Mouse (Mus musculus) pancreas, adult 10 weeks (tissue): ENCODE measurements around the gene Odam. TPM values are rescaled to one million over a fixed set of nuclear protein-coding genes. Genes with fewer than 3 reads are reported as not detected.

Experiments
- polyA plus RNA-seq: library from polyadenylated mRNA; stranded (reverse); fragments of 350-450 nt; fragmentation: Illumina TruSeq; extraction: RNeasy Lipid Tissue Mini Kit (QIAGEN cat#74804); gene quantifications from one replicate; pipeline ENCODE4 v1.2.3, GENCODE M21; 2015; ENCODE audit warnings: low read depth, low replicate concordance; ENCODE audit not compliant: insufficient read depth

Gene Odam
- not detected for polyA plus RNA-seq

DNA sequence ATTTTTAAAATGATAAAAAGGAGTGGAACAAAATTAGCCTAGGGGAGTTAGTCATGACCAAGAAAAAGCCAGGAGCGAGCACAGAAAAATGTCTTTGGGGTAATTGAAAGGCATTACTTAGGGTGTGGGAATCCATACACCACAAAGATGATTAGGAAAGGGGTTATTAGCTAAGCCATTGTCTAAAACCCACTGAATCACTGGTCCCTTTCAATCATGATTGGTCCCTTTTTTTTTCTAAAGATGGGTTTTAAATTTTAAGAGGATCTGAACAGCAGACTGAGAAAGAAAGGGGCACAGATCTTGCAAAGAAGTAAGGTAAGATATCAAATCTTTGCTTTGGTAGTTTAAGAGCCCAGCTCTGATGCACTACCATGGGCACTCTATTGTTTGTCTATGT is at the start of gene Odam:
Gene Odam, plus strand, starts transcription at position 301 of the 400 bp plus-strand sequence.

DNA sequence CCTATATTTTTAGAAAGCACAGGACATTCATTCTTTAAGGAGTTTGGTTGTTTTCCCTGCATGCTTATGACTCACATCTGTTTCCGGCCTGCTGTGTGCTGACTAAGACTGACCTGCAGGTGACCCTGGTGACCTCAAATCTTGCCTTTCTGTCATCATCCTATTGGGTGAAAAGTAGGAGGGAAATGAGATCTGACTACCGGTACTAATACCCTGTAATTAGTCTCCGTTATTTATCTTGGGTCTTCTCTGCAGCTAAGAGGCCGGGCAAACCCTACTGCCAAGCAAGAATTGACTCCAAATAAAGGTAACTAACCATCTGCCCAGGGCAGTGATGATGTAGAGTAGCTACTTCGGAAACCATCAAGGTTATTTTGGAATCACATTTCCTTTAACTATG is 40.5 kb downstream of the Odam start, which contains the start of gene Csn3:
Gene Csn3, plus strand, starts transcription at position 208 of the 400 bp plus-strand sequence.

Other genes with a start within 250 kb of the Odam start
- not detected for gene Csn1s1, start 218.8 kb upstream of the Odam start, polyA plus RNA-seq
- gene Csn2, start 185.4 kb upstream of the Odam start, polyA plus RNA-seq: not detected
- not detected for gene Csn1s2a, start 110.5 kb upstream of the Odam start, polyA plus RNA-seq
- not detected for gene Csn1s2b, start 76.9 kb upstream of the Odam start, polyA plus RNA-seq
- not detected for gene Prr27, start 59.3 kb upstream of the Odam start, polyA plus RNA-seq
- not detected for gene Csn3, start 40.5 kb downstream of the Odam start, polyA plus RNA-seq
- gene 2310003L06Rik, start 84.4 kb downstream of the Odam start, polyA plus RNA-seq: not detected
- not detected for gene Gm28434, start 84.5 kb downstream of the Odam start, polyA plus RNA-seq
- not detected for gene Cabs1, start 94.4 kb downstream of the Odam start, polyA plus RNA-seq
- not detected for gene Smr3a, start 117.5 kb downstream of the Odam start, polyA plus RNA-seq
- not detected for gene Smr2, start 201.5 kb downstream of the Odam start, polyA plus RNA-seq
- gene Gm11116, start 226.5 kb downstream of the Odam start, polyA plus RNA-seq: not detected